ENCODE assay signal across 15 mouse cellular contexts in genomic region chr16:55747250-55747649, GRCm38 (mm10).
DNase-seq lines count a peak whose midpoint lies in the region; ATAC-seq and TF ChIP-seq lines count a peak whose summit lies in the region.
"Had no signal": no experiment of that assay in that cellular context is flagged by ENCODE, and none has a peak within 500 bp of the region (broad histone marks: within the 10 kb centered on the region; RNA-seq: fewer than 3 reads in every experiment).

No protein-coding gene starts in this region.

- no peak overlapping the region for H3K4me3 ChIP-seq in lung, postnatal 0 days (ENCODE audit: low read depth, low read length)
- H3K4me3 ChIP-seq: erythroblast, embryonic 14.5 days; liver, embryonic 15.5 days; myocyte had no signal

- H3K36me3 ChIP-seq in lung, postnatal 0 days (ENCODE audit: insufficient read depth, low read length), result no peaks in the 10 kb centered on the region
- H3K36me3 ChIP-seq: liver, embryonic 15.5 days had no signal

- no peaks in the 10 kb centered on the region for H3K4me1 ChIP-seq in lung, postnatal 0 days (ENCODE audit: insufficient read depth, low read depth, low read length)
- H3K4me1 ChIP-seq: liver, embryonic 15.5 days had no signal

- intact Hi-C loops in left cerebral cortex, postnatal 25 days (cut with DNase I), result no loop called here

- no peak for TF ChIP-seq CTCF in lung, postnatal 0 days (IDR thresholded peaks at IDR 0.05)

- no peaks in the 10 kb centered on the region for H3K27me3 ChIP-seq in lung, postnatal 0 days (replicated peaks; ENCODE audit: insufficient read depth, low read length)
- H3K27me3 ChIP-seq: liver, embryonic 15.5 days had no signal

- peak; percentile 90 for ATAC-seq in common myeloid progenitor, adult 5-6 weeks (replicated peaks; ENCODE audit: low read depth, poor library complexity, severe bottlenecking)
- peak; percentile 81 for ATAC-seq in megakaryocyte, adult 5-6 weeks (ENCODE audit: poor library complexity, severe bottlenecking)
- no peak for ATAC-seq in lung, postnatal 0 days

- H3K4me2 ChIP-seq in lung, postnatal 0 days (replicated peaks; ENCODE audit: low read depth, low read length), result no peak overlapping the region
- H3K4me2 ChIP-seq: liver, embryonic 15.5 days had no signal

- TF ChIP-seq EP300 in lung, postnatal 0 days (IDR thresholded peaks at IDR 0.05), result no peak

- H3K27ac ChIP-seq in lung, postnatal 0 days (ENCODE audit: low read length), result no peak overlapping the region
- H3K27ac ChIP-seq: liver, embryonic 15.5 days had no signal

- DNase-seq in embryo, embryonic 10.5 days (ENCODE audit: low spot score), result peak; percentile 10
- no peak for DNase-seq in embryo, embryonic 9.5 days (ENCODE audit: extremely low spot score)
- peak; percentile 17 to 25 for DNase-seq in B cell, adult 2 months
- no peak for DNase-seq in left cerebral cortex, postnatal 25 days (ENCODE audit: low spot score in 2 of 2)
- DNase-seq in gastrocnemius, postnatal 25 days, result no peak
- no peak for DNase-seq in lung, postnatal 0 days (ENCODE audit: low spot score)
- DNase-seq: adrenal gland, postnatal 25 days; cerebellum, adult 11 months; kidney, postnatal 10 days; right cerebral cortex, postnatal 25 days had no signal

- WGBS in lung, postnatal 0 days, result 89% methylated on average over 2 of the region's 2 CpGs

- no peak overlapping the region for H3K9ac ChIP-seq in lung, postnatal 0 days (replicated peaks; ENCODE audit: low read depth)
- H3K9ac ChIP-seq: liver, embryonic 15.5 days had no signal

- H3K9me3 ChIP-seq in lung, postnatal 0 days (ENCODE audit: low read length), result no peaks in the 10 kb centered on the region
- H3K9me3 ChIP-seq: liver, embryonic 15.5 days had no signal

Comparison
In these comparisons a context has a peak if more than half of its experiments do, and no peak if none do; other contexts are left out.
1. DNase-seq: peak in embryo, embryonic 10.5 days (single experiment) and B cell, adult 2 months (2 of 2); none in embryo, embryonic 9.5 days (single experiment), left cerebral cortex, postnatal 25 days (0 of 2), gastrocnemius, postnatal 25 days (single experiment) and lung, postnatal 0 days (single experiment).